Mouse (Mus musculus) embryo, embryonic 11 days (tissue): Measurements from ENCODE around the gene Pltp.
A peak's percentile ranks its signal among the peaks of the same experiment; 100 is the strongest.
"Not testable (repeated sequence)": the region's sequence is repeated elsewhere in the genome, so short reads cannot be mapped to it uniquely, and the experiment has no call there.

ENCODE experiments used
- DNase-seq: peaks from one replicate; pipeline ENCODE4 v3.0.0-alpha.2; 2015

Gene Pltp

DNA sequence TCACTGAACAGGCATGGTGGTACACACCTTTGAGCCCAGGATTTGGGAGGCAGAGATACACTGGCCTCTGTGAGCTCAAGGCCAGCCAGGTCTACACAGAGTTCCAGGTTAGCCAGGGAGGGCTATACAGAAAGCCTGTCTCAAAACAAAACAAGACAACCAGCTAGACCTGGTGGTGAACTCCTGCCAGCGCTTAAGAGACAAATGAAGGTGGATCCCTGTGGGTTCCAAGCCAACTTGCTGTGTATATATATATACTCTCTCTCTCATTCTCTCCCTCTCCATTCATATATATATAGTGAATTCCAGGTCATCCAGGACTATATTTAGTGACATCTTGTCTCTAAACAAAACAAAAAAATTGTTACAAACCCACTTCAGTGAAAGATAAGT is 53.6 kb downstream of the Pltp start:
- DNase-seq = no peak

DNA sequence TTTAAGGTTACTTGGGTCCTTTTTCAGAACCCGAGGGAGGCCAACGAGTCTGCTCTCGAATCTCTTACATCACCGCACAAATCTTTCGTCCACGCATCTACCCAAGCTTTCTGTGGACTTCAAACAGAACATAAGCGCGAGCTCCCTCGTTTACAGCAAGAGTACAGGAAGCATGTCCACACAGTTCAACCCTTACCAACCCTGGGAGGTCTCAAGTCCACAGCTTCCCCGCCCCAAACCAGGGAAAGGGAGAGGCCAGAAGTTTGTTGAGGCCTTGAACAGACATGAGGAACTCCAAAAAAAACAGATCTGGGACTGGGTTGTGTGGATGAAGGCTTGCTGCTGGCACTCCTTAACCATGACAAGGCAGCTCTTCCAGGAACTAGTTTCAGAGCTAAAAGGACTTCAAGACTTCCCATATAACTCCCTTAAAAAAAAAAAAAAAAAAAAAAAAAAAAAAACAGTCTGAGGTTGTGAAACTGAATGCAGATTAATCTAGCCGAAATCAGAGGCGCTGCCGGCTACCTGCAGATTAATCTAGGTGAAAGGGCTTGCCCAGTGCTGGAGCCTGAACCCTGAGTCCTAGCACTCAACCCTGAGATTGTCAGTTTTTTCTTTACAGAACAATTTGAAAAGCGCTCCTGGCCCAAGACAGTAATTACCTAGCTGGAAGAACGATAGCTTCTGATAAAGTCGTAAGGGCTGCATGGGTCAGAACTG is 54.1 kb downstream of the Pltp start:
- no peak for DNase-seq

DNA sequence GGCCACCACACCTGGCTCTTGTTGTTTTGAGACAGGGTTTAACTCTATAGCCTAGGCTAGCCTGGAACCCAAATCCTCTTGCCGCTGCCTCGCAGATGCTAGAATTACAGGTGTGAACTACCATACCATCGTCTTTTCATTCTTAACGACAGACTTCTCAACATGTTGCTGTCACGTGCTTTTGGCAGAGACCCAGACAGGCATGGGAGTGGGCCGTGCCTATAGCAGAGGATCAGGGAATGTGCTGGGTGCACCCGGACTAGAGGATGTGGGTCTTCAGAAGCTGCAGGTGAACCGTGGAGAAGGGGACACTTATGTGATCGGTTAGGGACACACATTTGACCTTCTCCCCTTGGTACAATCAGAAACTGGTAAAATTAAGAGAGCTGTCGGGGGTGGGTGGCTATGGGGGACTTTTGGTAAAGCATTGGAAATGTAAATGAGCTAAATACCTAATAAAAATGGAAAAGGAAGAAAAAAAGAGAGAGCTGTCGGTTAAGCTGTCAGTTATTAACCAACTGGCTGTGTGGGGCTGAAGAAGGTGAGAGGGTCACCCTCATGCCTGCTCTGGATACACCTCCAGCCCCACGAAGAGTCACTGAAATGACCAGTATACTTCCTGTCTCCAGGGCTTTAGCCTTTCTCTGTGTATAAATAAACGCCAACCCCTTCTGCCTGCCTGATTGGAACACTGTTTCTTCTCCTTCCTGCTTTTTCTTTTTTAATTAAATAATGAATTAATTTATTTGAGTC is 57.1 kb downstream of the Pltp start:
- DNase-seq = no peak

DNA sequence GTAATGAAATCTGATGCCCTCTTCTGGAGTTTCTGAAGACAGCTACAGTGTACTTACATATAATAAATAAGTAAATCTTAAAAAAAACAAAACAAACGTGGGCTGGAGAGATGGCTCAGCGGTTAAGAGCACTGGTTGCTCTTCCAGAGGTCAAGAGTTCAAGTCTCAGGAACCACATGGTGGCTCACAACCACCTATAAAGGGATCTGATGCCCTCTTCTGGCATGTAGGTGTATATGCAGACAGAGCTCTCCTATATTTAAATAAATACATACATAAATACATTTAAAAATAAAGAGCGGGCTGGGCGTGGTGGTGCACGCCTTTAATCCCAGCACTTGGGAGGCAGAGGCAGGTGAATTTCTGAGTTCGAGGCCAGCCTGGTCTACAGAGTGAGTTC is 59.0 kb downstream of the Pltp start:
- not testable (repeated sequence) for DNase-seq

DNA sequence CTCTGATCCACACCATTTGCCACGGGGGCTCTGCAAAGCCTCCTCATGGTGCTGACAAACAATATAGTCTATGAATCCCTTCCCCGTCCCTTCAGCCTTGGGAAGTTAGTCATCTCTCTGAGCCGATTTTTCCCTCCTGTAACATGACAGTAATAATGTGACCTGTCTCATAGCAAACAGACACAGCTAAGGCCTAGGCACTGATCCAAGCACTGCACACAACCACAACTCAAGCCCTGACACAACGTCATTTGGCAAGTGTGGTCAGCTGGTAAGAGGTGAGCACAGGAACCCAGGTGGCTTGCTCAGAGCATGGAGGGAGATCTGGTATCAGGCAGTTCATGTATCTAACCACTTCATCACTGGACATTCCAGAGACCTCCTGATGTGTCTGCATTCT is 61.6 kb downstream of the Pltp start:
- no peak for DNase-seq

DNA sequence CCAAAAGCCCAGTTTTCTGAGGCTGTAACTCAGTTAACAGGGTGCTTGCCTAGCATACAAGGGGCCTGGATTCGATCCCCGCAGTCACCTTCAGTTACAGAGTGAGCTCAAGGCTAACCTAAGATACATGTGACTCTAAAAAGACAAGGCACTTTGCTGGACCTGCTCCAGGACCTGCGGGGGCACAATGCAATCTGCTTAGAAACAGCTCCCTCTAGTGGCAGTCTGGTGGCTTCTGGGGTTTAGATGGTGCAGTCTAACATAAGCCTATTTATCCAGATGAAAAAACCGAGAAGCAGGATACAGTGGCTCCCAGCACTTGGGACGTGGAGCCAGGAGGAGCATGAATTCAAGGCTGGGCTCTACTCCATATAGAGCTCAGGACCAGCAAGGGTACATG is 63.2 kb downstream of the Pltp start:
- peak; percentile 92 for DNase-seq

DNA sequence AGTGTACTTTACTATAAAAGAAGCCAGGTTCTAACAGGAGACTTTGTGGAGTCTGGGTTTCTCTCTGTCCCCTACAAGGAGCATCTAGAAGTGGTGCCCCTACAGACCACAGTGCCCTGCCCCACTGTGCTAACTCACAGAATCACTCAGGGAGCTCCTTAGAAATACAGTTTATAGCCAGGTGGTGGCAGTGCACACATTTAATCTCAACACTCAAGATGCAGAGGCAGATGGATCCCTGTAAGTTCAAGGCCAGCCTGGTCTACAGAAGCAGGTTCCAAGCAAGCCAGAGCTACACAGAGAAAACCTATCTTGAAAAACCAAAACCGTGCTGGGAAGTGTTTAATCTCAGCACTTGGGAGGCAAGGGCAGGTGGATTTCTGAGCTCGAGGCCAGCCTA is 63.7 kb downstream of the Pltp start:
- no peak for DNase-seq

DNA sequence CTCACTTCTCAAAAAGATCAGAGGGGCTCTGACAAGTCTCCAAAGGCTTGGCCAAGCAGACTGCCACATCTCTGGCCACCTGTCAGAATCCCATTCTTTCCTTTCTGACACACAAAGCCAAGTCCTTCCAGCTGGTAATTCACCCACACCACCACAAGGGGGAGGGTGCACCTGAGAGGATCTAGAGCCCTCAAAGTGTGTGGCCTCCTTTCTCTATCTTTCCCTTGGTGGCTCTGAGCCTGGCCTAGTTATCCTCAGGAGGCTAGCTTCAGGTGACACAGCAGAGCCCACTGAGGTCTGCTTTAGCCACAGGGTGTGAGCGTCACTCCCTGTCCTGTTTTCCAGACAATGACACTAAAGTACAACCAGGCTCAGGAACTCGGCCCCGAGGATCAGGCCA is 64.3 kb downstream of the Pltp start:
- peak; percentile 66 for DNase-seq

DNA sequence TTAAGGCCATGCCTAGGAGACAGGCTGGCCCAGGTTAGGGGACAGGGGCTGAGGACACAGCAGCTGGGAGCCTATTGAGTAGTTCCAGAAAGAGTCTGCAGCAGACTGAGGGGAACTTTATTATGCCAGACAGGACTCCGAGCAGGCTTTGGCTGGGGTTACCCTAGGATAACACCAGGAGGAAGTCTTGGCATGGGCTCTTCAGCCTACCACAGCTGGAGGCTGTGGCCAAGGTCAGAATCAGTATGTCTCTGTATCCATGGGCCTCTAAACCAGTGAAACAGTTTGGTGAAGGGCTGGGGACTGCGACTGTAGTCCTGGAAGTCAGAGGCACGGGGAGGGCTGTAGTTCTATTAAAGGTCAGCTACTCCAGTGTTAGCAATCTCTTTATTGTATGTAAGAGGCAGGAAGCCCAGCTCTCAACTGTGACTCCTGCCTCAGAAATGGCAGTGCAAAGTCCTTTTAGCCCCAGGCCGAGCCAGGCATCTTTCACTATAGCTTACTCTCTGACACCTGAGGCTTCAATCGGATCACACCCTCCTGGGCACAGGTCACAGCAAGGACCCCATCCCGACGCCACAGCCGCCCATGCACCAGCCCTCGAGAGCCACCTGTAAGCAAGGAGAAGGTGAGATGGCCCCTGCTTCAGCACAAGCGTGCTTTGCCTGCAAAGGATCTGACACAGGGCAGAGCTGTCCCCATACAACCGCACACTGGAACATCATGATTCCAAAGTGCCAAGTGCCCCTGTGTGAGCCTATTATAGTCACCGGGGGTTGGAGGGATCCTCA is 64.9 kb downstream of the Pltp start:
- no peak for DNase-seq

DNA sequence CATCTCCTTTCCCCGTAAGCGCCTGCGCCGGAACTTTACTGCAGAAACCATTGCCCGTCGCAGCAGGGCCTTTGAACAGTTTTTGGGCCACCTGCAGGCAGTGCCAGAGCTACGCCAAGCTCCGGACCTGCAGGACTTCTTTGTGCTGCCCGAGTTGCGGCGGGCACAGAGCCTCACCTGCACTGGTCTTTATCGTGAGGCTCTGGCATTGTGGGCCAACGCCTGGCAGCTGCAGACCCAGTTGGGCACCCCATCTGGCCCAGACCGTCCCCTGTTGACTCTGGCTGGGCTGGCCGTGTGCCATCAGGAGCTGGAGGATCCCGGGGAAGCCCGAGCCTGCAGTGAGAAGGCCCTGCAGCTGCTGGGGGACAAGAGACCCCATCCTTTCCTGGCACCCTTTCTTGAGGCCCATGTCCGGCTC is 65.7 kb downstream of the Pltp start:
- no peak for DNase-seq

DNA sequence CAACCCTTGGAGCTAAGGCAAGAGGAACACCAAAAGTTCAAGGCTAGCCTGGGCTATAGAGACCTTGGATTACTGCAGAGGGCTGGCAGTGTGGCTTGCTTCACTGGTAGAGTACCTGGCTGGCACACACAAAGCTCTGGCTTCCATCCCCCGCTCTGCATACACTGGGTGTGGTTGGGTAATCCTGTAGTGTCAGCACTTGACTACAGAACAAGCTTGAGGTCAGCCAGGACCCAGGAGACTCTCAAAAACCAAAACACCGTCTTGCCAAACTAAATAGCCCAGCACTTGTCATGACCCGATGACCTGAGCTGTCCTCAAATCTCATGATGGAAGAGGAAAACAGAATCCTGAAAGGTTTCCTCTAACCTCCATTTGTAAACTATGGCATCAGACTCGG is 67.1 kb downstream of the Pltp start:
- DNase-seq = no peak
